Mouse (Mus musculus) embryonic facial prominence, embryonic 15.5 days (tissue): ENCODE measurements around the gene Zfp639. TPM values are rescaled to one million over a fixed set of nuclear protein-coding genes. Genes with fewer than 3 reads are reported as not detected.

Source experiments
- ATAC-seq: fragments of 200-750 bp; cut with Nextera tagmentation; 2 replicates; pipeline ENCODE4 v1.8.0; 2017; ENCODE audit warnings: low read depth, moderate TSS enrichment; ENCODE audit not compliant: insufficient number of reproducible peaks, low FRiP score, low TSS enrichment
- H3K27ac ChIP-seq: fragments of 300-500 bp; sonication (generic); replicated peaks from 2 replicates; pipeline ENCODE4 v1.5.1; 2015; ENCODE audit warnings: mild to moderate bottlenecking, inconsistent platforms
- H3K27me3 ChIP-seq: fragments of 300-500 bp; sonication (generic); 2 replicates; pipeline ENCODE4 v1.6.1; 2015; ENCODE audit warnings: inconsistent platforms
- H3K36me3 ChIP-seq: fragments of 300-500 bp; sonication (generic); 2 replicates; pipeline ENCODE4 v1.6.1; 2015; ENCODE audit warnings: mild to moderate bottlenecking, inconsistent platforms
- H3K4me1 ChIP-seq: fragments of 300-500 bp; sonication (generic); 2 replicates; pipeline ENCODE4 v1.6.1; 2015; ENCODE audit warnings: inconsistent platforms
- H3K4me2 ChIP-seq: fragments of 300-500 bp; sonication (generic); replicated peaks from 2 replicates; pipeline ENCODE4 v1.6.1; 2015; ENCODE audit warnings: mild to moderate bottlenecking, inconsistent platforms
- H3K4me3 ChIP-seq: fragments of 300-500 bp; sonication (generic); replicated peaks from 2 replicates; pipeline ENCODE4 v1.5.1; 2015; ENCODE audit warnings: mild to moderate bottlenecking, inconsistent platforms
- H3K9ac ChIP-seq: fragments of 300-500 bp; sonication (generic); 2 replicates; pipeline ENCODE4 v1.6.1; 2015; ENCODE audit warnings: inconsistent platforms
- H3K9me3 ChIP-seq: fragments of 300-500 bp; sonication (generic); replicated peaks from 2 replicates; pipeline ENCODE4 v1.6.1; 2016; ENCODE audit warnings: inconsistent platforms
- WGBS: fragments of 180-500 bp; shearing (Covaris S2); methylation state at CpG from one replicate; pipeline ENCODE4 v1.1.7; 2015; 5-methylcytosine and 5-hydroxymethylcytosine counted together
- polyA plus RNA-seq: library from polyadenylated mRNA; unstranded; fragments of >200 nt; fragmentation: Nextera tagmentation; extraction: Ambion mirVana; gene quantifications from 2 replicates; pipeline ENCODE4 v1.2.1, GENCODE M21; 2015

Zfp639 gene
- polyA plus RNA-seq, result 35.8 and 43.2 TPM in 2 replicates

GRCm38 (mm10) chr3:32509496-32510374, at the start of gene Zfp639:
Gene Zfp639, plus strand, starts transcription at chr3:32510259.
- Histone ChIP-seq H3K9me3 (no peaks in the 10 kb centered on the region), H3K27ac (peak within 1 kb of the TSS; percentile 88), H3K4me3 (peak within 1 kb of the TSS; percentile 93), H3K27me3 (no peaks in the 10 kb centered on the region), H3K4me2 (peak within 1 kb of the TSS; percentile 75), H3K36me3 (peaks cover 2% of the 10 kb centered on the region; the same call in 1 of the 2 replicates), H3K4me1 (peaks cover 21% of the 10 kb centered on the region), H3K9ac (peak within 1 kb of the TSS; percentile 86)
- WGBS, result 6% methylated on average over 24 of the region's 24 CpGs
- ATAC-seq, result no peak; the same call in 1 of the 2 replicates

GRCm38 (mm10) chr3:32467321-32467720, 42.7 kb upstream of the Zfp639 start:
- 95% methylated on average over 4 of the region's 4 CpGs for WGBS
- Histone ChIP-seq H3K4me1 (no peaks in the 10 kb centered on the region), H3K9me3 (no peaks in the 10 kb centered on the region), H3K9ac (no peak overlapping the region), H3K4me2 (no peak overlapping the region), H3K4me3 (no peak overlapping the region), H3K27ac (no peak overlapping the region), H3K27me3 (no peaks in the 10 kb centered on the region), H3K36me3 (peaks cover 15% of the 10 kb centered on the region)
- no peak for ATAC-seq

DNA sequence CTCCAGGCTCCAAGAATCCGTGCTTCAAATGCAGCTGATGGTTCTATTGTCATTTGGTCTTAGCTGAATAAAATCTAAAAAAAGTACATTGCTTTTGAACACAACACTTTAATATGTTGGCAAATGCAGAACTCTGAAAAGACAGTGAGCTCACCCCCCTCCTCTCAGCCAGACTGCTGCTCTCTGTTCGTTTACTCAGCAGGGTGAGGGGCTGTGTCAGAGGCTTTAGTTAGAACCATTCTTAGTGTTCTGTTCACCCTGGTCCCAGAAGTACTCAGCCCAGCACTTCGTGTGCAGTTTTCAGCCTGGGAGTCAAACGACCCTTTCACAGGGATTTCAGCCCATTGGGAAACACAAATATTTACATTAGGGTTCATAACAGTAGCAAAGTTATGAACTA, 41.6 kb upstream of the Zfp639 start:
- WGBS, result 73% methylated on average over 4 of the region's 4 CpGs
- Histone ChIP-seq H3K27me3 (no peaks in the 10 kb centered on the region), H3K9me3 (no peaks in the 10 kb centered on the region), H3K36me3 (peaks cover 6% of the 10 kb centered on the region; the same call in 1 of the 2 replicates), H3K4me1 (no peaks in the 10 kb centered on the region), H3K4me2 (no peak overlapping the region), H3K27ac (no peak overlapping the region), H3K4me3 (no peak overlapping the region), H3K9ac (no peak overlapping the region)
- ATAC-seq, result no peak

DNA sequence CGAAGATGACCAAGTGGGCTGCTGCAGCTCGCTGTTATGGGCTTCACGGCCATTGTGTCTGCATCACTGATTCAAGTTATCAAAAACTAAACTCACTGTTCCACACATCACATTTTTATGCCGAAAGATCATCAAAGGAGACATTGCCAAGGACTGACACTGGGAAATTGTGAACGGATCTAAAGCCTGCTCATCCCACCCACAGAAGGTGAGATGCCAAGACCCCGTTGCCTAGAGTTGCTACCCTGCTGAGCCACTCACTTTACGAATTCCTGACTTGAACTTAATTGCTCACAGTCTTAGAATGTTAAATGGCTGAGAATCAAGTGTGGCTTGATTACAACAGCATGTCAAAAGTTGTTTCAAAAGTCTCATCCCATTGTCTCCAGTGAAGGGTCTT, 39.6 kb upstream of the Zfp639 start:
- Histone ChIP-seq H3K4me3 (no peak overlapping the region), H3K9ac (no peak overlapping the region), H3K9me3 (no peaks in the 10 kb centered on the region), H3K4me2 (no peak overlapping the region), H3K27me3 (no peaks in the 10 kb centered on the region), H3K36me3 (no peaks in the 10 kb centered on the region), H3K4me1 (no peaks in the 10 kb centered on the region), H3K27ac (no peak overlapping the region)
- no peak for ATAC-seq
- WGBS, result 79% methylated on average over 7 of the region's 7 CpGs

- no peak overlapping the region for H3K9ac ChIP-seq
- no peaks in the 10 kb centered on the region for H3K4me1 ChIP-seq
- H3K9me3 ChIP-seq, result no peaks in the 10 kb centered on the region
- H3K36me3 ChIP-seq, result no peaks in the 10 kb centered on the region
- H3K27ac ChIP-seq, result no peak overlapping the region
- no peaks in the 10 kb centered on the region for H3K27me3 ChIP-seq
- WGBS, result 70% methylated on average over 6 of the region's 6 CpGs
- ATAC-seq, result no peak
- H3K4me3 ChIP-seq, result no peak overlapping the region
- H3K4me2 ChIP-seq, result no peak overlapping the region
Measured at GRCm38 (mm10) chr3:32471098-32471497, 39.0 kb upstream of the Zfp639 start.

GRCm38 (mm10) chr3:32472191-32472900, 37.7 kb upstream of the Zfp639 start:
- WGBS, result 63% methylated on average over 14 of the region's 14 CpGs
- Histone ChIP-seq H3K4me2 (no peak overlapping the region), H3K27ac (no peak overlapping the region), H3K27me3 (no peaks in the 10 kb centered on the region), H3K9ac (no peak overlapping the region), H3K9me3 (no peaks in the 10 kb centered on the region), H3K4me3 (no peak overlapping the region), H3K36me3 (no peaks in the 10 kb centered on the region), H3K4me1 (no peaks in the 10 kb centered on the region)
- ATAC-seq, result no peak

- Histone ChIP-seq H3K4me1 (no peaks in the 10 kb centered on the region), H3K9ac (no peak overlapping the region), H3K36me3 (no peaks in the 10 kb centered on the region), H3K4me2 (no peak overlapping the region), H3K4me3 (no peak overlapping the region), H3K27me3 (no peaks in the 10 kb centered on the region), H3K27ac (no peak overlapping the region), H3K9me3 (no peaks in the 10 kb centered on the region)
- 85% methylated on average over 10 of the region's 10 CpGs for WGBS
- no peak for ATAC-seq
Measured at GRCm38 (mm10) chr3:32473184-32473583, 36.9 kb upstream of the Zfp639 start.

DNA sequence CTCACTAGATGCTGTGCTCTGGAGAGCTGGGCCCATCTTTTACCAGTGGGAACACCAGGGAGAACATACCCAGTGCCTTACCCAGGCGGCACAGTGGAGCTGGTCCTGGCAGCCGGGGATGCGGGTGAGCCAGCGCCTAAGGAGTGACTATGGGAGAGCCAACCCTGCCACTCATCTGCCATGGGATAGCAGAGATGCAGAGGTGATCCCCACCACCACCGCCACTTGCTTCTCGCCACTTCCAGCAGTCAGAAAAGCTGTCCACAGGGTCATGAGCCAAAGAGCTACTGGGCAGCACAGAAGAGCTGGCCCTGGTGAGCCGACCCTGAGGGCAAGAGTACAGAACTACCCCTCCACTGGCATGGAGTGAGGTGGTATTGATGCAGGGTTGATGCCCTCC, 30.1 kb upstream of the Zfp639 start:
- Histone ChIP-seq H3K36me3 (no peaks in the 10 kb centered on the region), H3K4me3 (no peak overlapping the region), H3K9ac (no peak overlapping the region), H3K27me3 (no peaks in the 10 kb centered on the region), H3K4me2 (no peak overlapping the region), H3K9me3 (no peaks in the 10 kb centered on the region), H3K27ac (no peak overlapping the region), H3K4me1 (no peaks in the 10 kb centered on the region)
- no peak for ATAC-seq
- WGBS, result 91% methylated on average over 7 of the region's 7 CpGs

DNA sequence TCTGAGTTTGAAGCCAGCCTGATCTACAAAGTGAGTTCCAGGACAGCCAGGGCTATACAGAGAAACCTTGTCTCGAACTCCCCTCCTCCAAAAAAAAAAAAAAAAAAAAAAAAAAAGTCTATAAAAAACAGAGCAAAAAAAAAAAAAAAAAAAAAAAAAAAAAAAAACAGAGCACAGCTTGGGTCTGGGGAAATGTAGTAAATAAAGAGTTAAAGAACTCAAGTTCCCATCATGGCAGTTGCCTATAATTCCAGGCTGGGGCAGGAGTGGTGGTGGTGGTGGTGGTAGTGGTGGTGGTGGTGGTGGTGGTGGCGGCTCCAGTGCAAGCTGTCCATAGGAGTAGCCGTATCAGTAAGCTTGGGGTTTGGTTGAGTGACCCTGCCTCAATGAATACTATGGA, 27.0 kb upstream of the Zfp639 start:
- no peak overlapping the region for H3K27ac ChIP-seq
- no peak overlapping the region for H3K4me2 ChIP-seq
- H3K36me3 ChIP-seq, result no peaks in the 10 kb centered on the region
- H3K9ac ChIP-seq, result no peak overlapping the region
- no peak for ATAC-seq
- H3K9me3 ChIP-seq, result no peaks in the 10 kb centered on the region
- no peaks in the 10 kb centered on the region for H3K27me3 ChIP-seq
- no peaks in the 10 kb centered on the region for H3K4me1 ChIP-seq
- no peak overlapping the region for H3K4me3 ChIP-seq
- WGBS, result 74% methylated on average over 3 of the region's 3 CpGs

GRCm38 (mm10) chr3:32486543-32486942, 23.5 kb upstream of the Zfp639 start:
- Histone ChIP-seq H3K4me2 (no peak overlapping the region), H3K9me3 (no peaks in the 10 kb centered on the region), H3K36me3 (no peaks in the 10 kb centered on the region), H3K4me1 (no peaks in the 10 kb centered on the region), H3K4me3 (no peak overlapping the region), H3K27ac (no peak overlapping the region), H3K27me3 (no peaks in the 10 kb centered on the region), H3K9ac (no peak overlapping the region)
- no peak for ATAC-seq
- 60% methylated on average over 4 of the region's 4 CpGs for WGBS

DNA sequence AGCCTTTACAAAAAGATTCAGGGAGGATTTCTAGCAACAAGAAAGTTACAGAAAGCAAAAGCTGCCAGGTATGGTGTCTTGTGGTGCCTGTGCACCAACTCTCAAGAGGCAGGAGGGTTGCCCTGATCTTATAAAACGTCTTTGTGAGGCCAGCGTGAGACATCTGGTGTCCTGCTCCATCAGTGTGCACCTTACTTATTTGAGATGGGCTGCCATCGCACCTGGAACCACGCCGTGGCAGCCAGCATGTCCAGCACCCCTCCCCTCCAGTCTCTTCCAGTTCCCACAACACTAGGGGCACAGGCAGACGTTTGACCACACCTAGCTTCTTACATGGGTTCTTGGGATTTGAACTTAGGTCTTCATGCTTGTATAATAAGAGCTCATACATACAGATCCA, 21.9 kb upstream of the Zfp639 start:
- no peak for ATAC-seq
- no peaks in the 10 kb centered on the region for H3K4me1 ChIP-seq
- H3K36me3 ChIP-seq, result no peaks in the 10 kb centered on the region
- no peak overlapping the region for H3K9ac ChIP-seq
- 78% methylated on average over 6 of the region's 6 CpGs for WGBS
- no peak overlapping the region for H3K27ac ChIP-seq
- no peak overlapping the region for H3K4me3 ChIP-seq
- H3K4me2 ChIP-seq, result no peak overlapping the region
- no peaks in the 10 kb centered on the region for H3K9me3 ChIP-seq
- no peaks in the 10 kb centered on the region for H3K27me3 ChIP-seq
